Mouse (Mus musculus) CH12.LX (cell line): ENCODE results near the gene Taar7e. TPM values are rescaled to one million over a fixed set of nuclear protein-coding genes. Genes with fewer than 3 reads are reported as not detected.

Experiments used
- DNase-seq: peaks from one replicate; pipeline ENCODE4 v3.0.0-alpha.2; 2013; ENCODE audit errors: extremely low read depth
- H3K27ac ChIP-seq: 2 replicates; pipeline ENCODE4 v1.5.1; 2012; ENCODE audit warnings: low read depth, mild to moderate bottlenecking, control low read depth, moderate library complexity; ENCODE audit not compliant: insufficient read depth
- H3K27me3 ChIP-seq: replicated peaks from 2 replicates; pipeline ENCODE3; 2012; ENCODE audit warnings: inconsistent platforms
- H3K36me3 ChIP-seq, 2 experiments: replicated peaks in 1 of 2; 2 replicates each; pipeline versions ENCODE3 to v1.6.1; 2012; ENCODE audit warnings: inconsistent platforms in 1 of 2, low read length in 1 of 2, mild to moderate bottlenecking in 1 of 2, mixed read lengths in 1 of 2, moderate library complexity in 1 of 2; ENCODE audit not compliant: control insufficient read depth in 1 of 2, insufficient read depth in 1 of 2
- H3K4me1 ChIP-seq, 2 experiments: 2 replicates each; pipeline ENCODE4 v1.6.1; 2012; ENCODE audit warnings: inconsistent platforms in 1 of 2, moderate library complexity in 1 of 2; ENCODE audit not compliant: insufficient read depth in 2 of 2, control insufficient read depth in 1 of 2
- H3K4me2 ChIP-seq: 2 replicates; pipeline ENCODE4 v1.6.1; 2012; ENCODE audit warnings: low read depth, mild to moderate bottlenecking, control low read depth; ENCODE audit not compliant: poor library complexity, insufficient read depth, severe bottlenecking
- H3K4me3 ChIP-seq, 3 experiments: fragments of 150-350 bp in 1 of 3; sonication (generic) in 1 of 3; replicated peaks in 1 of 3; 2 replicates each; pipeline versions ENCODE3 to v1.5.1; 2011 to 2012; ENCODE audit warnings: low read depth in 2 of 3, low read length in 2 of 3, mild to moderate bottlenecking in 2 of 3, moderate library complexity in 2 of 3, control low read depth in 1 of 3, improper control_type of control experiment in 1 of 3, inconsistent platforms in 1 of 3, mixed read lengths in 1 of 3; ENCODE audit not compliant: poor library complexity in 1 of 3
- H3K79me2 ChIP-seq: replicated peaks from 2 replicates; pipeline ENCODE4 v1.6.1; 2012; ENCODE audit warnings: mild to moderate bottlenecking, moderate library complexity; ENCODE audit not compliant: control insufficient read depth, poor library complexity, insufficient read depth, severe bottlenecking; ENCODE audit errors: extremely low read depth
- H3K9ac ChIP-seq: 2 replicates; pipeline ENCODE4 v1.6.1; 2012; ENCODE audit warnings: low read depth, mild to moderate bottlenecking, control low read depth, moderate library complexity; ENCODE audit not compliant: insufficient read depth
- H3K9me3 ChIP-seq: replicated peaks from 2 replicates; pipeline ENCODE3; 2012; ENCODE audit warnings: low read length, inconsistent platforms, mixed read lengths
- BHLHE40 ChIP-seq: IDR thresholded peaks from 2 replicates; pipeline ENCODE4 v1.6.1; 2011; ENCODE audit warnings: mild to moderate bottlenecking, low read depth, low read length, improper control_type of control experiment
- CHD2 ChIP-seq: IDR thresholded peaks from 2 replicates; pipeline ENCODE4 v1.6.1; 2011; ENCODE audit warnings: low read length, improper control_type of control experiment
- CTCF ChIP-seq, 2 experiments: IDR thresholded peaks in 1 of 2; conservative IDR thresholded peaks in 1 of 2; 2 replicates each; pipeline ENCODE4 v1.5.1; 2011 to 2012; ENCODE audit warnings: low read depth in 2 of 2, low read length in 2 of 2, improper control_type of control experiment in 1 of 2, inconsistent platforms in 1 of 2, mild to moderate bottlenecking in 1 of 2, moderate library complexity in 1 of 2
- EP300 ChIP-seq: IDR thresholded peaks from 2 replicates; pipeline ENCODE4 v1.6.1; 2011; ENCODE audit warnings: low read length, improper control_type of control experiment
- ETS1 ChIP-seq: conservative IDR thresholded peaks from 2 replicates; pipeline ENCODE4 v1.6.1; 2012; ENCODE audit warnings: low read depth, mild to moderate bottlenecking, inconsistent platforms, low read length, improper control_type of control experiment, moderate library complexity
- JUN ChIP-seq: IDR thresholded peaks from 2 replicates; pipeline ENCODE4 v1.6.1; 2011; ENCODE audit warnings: low read depth, mild to moderate bottlenecking, low read length, improper control_type of control experiment, moderate library complexity; ENCODE audit not compliant: insufficient read depth
- JUND ChIP-seq: conservative IDR thresholded peaks from 2 replicates; pipeline ENCODE4 v1.6.1; 2011; ENCODE audit warnings: low read depth, low read length, improper control_type of control experiment
- MAFK ChIP-seq: IDR thresholded peaks from 2 replicates; pipeline ENCODE4 v1.6.1; 2011; ENCODE audit warnings: low read length, improper control_type of control experiment; ENCODE audit not compliant: insufficient replicate concordance
- MAX ChIP-seq: IDR thresholded peaks from 2 replicates; pipeline ENCODE4 v1.6.1; 2011; ENCODE audit warnings: low read length, improper control_type of control experiment
- MEF2A ChIP-seq: IDR thresholded peaks from 2 replicates; pipeline ENCODE4 v1.6.1; 2014; ENCODE audit warnings: low read depth, mild to moderate bottlenecking, inconsistent platforms, low read length, improper control_type of control experiment, borderline replicate concordance
- MYC ChIP-seq: IDR thresholded peaks from 2 replicates; pipeline ENCODE4 v1.6.1; 2011; ENCODE audit warnings: low read depth, mild to moderate bottlenecking, improper control_type of control experiment, low read length
- NRF1 ChIP-seq: IDR thresholded peaks from 2 replicates; pipeline ENCODE4 v1.6.1; 2014; ENCODE audit warnings: low read depth, mild to moderate bottlenecking, inconsistent platforms, low read length, improper control_type of control experiment, moderate library complexity
- RAD21 ChIP-seq: IDR thresholded peaks from 2 replicates; pipeline ENCODE4 v1.6.1; 2011; ENCODE audit warnings: low read depth, mild to moderate bottlenecking, low read length, improper control_type of control experiment, moderate library complexity
- SIN3A ChIP-seq: IDR thresholded peaks from 2 replicates; pipeline ENCODE4 v1.6.1; 2012; ENCODE audit warnings: low read length, improper control_type of control experiment, inconsistent platforms
- TCF12 ChIP-seq: IDR thresholded peaks from 2 replicates; pipeline ENCODE4 v1.6.1; 2014; ENCODE audit warnings: low read depth, mild to moderate bottlenecking, inconsistent platforms, low read length, improper control_type of control experiment
- ZC3H11A ChIP-seq: IDR thresholded peaks from 2 replicates; pipeline ENCODE4 v1.6.1; 2012; ENCODE audit warnings: low read depth, mild to moderate bottlenecking, inconsistent platforms, low read length, improper control_type of control experiment
- dilution Hi-C: fragments of 300-500 bp; cut with MboI; formaldehyde crosslinking; loops from 2 replicates; pipeline ENCODE4 v1.14.3; 2020; ENCODE audit warnings: low sequenced_read_pairs; ENCODE audit not compliant: extremely low pct_unique_long_range_greater_than_20kb, extremely low pct_ligation_motif_present
- in situ Hi-C: fragments of 300-500 bp; cut with MboI; formaldehyde crosslinking; loops from 3 replicates; pipeline ENCODE4 v1.14.3; 2019; ENCODE audit warnings: low sequenced_read_pairs, low pct_ligation_motif_present, low pct_unique_long_range_greater_than_20kb, mixed read lengths
- polyA plus RNA-seq: library from polyadenylated mRNA; unstranded; fragments of >175 nt; gene quantifications from 2 replicates; pipeline ENCODE4 v1.2.1, GENCODE M21; 2012; ENCODE audit warnings: low read depth; ENCODE audit not compliant: insufficient read length
- total RNA-seq, 2 experiments: library from RNA; depleted of rRNA; stranded (reverse); fragments of 300-350 nt in 1 of 2; fragments of >200 nt in 1 of 2; gene quantifications; 2 replicates each; pipeline ENCODE4 v1.2.3; 2012 to 2014

Taar7e gene
- total and polyA plus RNA-seq, 3 experiments: not detected

DNA sequence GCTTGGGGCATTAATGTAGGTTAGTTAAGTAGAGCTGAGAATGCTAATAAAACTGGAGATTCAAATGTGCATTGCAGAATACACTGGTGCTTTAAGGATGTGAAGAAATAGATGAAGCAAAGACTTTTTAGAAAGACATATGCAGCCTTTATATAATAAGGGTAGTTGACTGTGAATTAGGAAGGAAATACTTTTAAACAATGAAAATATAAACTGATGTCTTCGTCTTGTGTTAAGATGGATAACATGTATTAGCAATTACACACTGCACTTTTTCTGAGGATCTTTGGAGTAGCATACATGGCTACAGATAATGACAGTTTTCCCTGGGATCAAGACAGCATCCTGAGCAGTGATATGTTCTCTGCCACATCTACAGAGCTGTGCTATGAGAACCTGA, 37.8 kb upstream of the Taar7e start, which contains the start of gene Taar7b:
TSS of gene Taar7b (plus strand) at position 301 of the 400 bp plus-strand sequence.
- H3K4me2 ChIP-seq: no peak within 1 kb of the TSS
- no peak within 1 kb of the TSS for H3K27ac ChIP-seq
- no peaks in the 10 kb centered on the region for H3K36me3 ChIP-seq
- no peak within 1 kb of the TSS for H3K4me3 ChIP-seq
- no peak for TF ChIP-seq TCF12
- TF ChIP-seq ETS1: no peak
- TF ChIP-seq BHLHE40: no peak
- TF ChIP-seq JUN: no peak
- no peak for TF ChIP-seq SIN3A
- no peak for TF ChIP-seq MAFK
- no peaks in the 10 kb centered on the region for H3K9me3 ChIP-seq
- H3K9ac ChIP-seq: no peak within 1 kb of the TSS
- no peaks in the 10 kb centered on the region for H3K4me1 ChIP-seq
- DNase-seq: no peak
- in situ Hi-C loops (no loop called here), dilution Hi-C loops (no loop called here)
- no peaks in the 10 kb centered on the region for H3K27me3 ChIP-seq
- no peaks in the 10 kb centered on the region for H3K79me2 ChIP-seq

- Histone ChIP-seq H3K27ac (no peak overlapping the region), H3K4me2 (no peak overlapping the region), H3K4me3 (no peak overlapping the region), H3K79me2 (no peaks in the 10 kb centered on the region), H3K9ac (no peak overlapping the region), H3K36me3 (no peaks in the 10 kb centered on the region), H3K4me1 (no peaks in the 10 kb centered on the region), H3K27me3 (no peaks in the 10 kb centered on the region), H3K9me3 (no peaks in the 10 kb centered on the region)
- in situ Hi-C loops (no loop called here), dilution Hi-C loops (no loop called here)
- DNase-seq: no peak
- no peak for TF ChIP-seq ZC3H11A
- no peak for TF ChIP-seq CTCF (conservative IDR thresholded peaks at IDR 0.05 in 1 of 2, IDR thresholded peaks at IDR 0.05 in 1 of 2; ENCODE audit: low read depth in 2 of 2, low read length in 2 of 2)
- no peak for TF ChIP-seq MEF2A
- TF ChIP-seq MYC: no peak
- no peak for TF ChIP-seq TCF12
- no peak for TF ChIP-seq MAFK
- TF ChIP-seq NRF1: no peak
- no peak for TF ChIP-seq JUND
- no peak for TF ChIP-seq RAD21
- no peak for TF ChIP-seq ETS1
- no peak for TF ChIP-seq EP300
- TF ChIP-seq CHD2: no peak
- no peak for TF ChIP-seq MAX
Observed at GRCm38 (mm10) chr10:24006442-24006841, 31.0 kb upstream of the Taar7e start.
